Mouse (Mus musculus) lung, adult 2 months (tissue): ENCODE results near the gene Haspin. TPM values are rescaled to one million over a fixed set of nuclear protein-coding genes. Genes with fewer than 3 reads are reported as not detected.
"Not testable (repeated sequence)": the region's sequence is repeated elsewhere in the genome, so short reads cannot be mapped to it uniquely, and the experiment has no call there.

ENCODE experiments used
- DNase-seq: peaks from one replicate; pipeline ENCODE4 v3.0.0; 2022
- H3K4me1 ChIP-seq: fragments of 200-500 bp; 2 replicates; pipeline ENCODE4 v1.6.1; 2011; ENCODE audit warnings: low read length; ENCODE audit not compliant: control insufficient read depth, insufficient read depth
- H3K4me3 ChIP-seq: fragments of 200-500 bp; replicated peaks from 2 replicates; pipeline ENCODE3; 2011; ENCODE audit warnings: low read depth, mild to moderate bottlenecking, control low read depth, low read length; ENCODE audit errors: extremely low read depth
- CTCF ChIP-seq: fragments of 200-500 bp; IDR thresholded peaks from 2 replicates; pipeline ENCODE4 v1.5.1; 2011; ENCODE audit warnings: mild to moderate bottlenecking, low read length, control low read depth; ENCODE audit not compliant: insufficient read depth
- POLR2A ChIP-seq: fragments of 200-500 bp; IDR thresholded peaks from 2 replicates; pipeline ENCODE4 v1.6.1; 2011; ENCODE audit warnings: low read depth, mild to moderate bottlenecking, control low read depth, low read length, borderline replicate concordance; ENCODE audit errors: extremely low read depth
- WGBS: fragments of 180-500 bp; shearing (Covaris S2); methylation state at CpG from one replicate; pipeline ENCODE4 v1.1.7; 2018; 5-methylcytosine and 5-hydroxymethylcytosine counted together
- polyA plus RNA-seq: library from polyadenylated mRNA; depleted of rRNA; stranded (reverse); fragments of >200 nt; gene quantifications from 2 replicates; pipeline ENCODE4 v1.2.3, GENCODE M21; 2012

Haspin gene
- polyA plus RNA-seq, 1 experiment = 0.41 TPM

- 88% methylated on average over 3 of the region's 3 CpGs for WGBS
Observed at GRCm38 (mm10) chr11:73109941-73110340, 28.2 kb downstream of the Haspin start.

GRCm38 (mm10) chr11:73108898-73109625 lies 29.0 kb downstream of the Haspin start:
- Histone ChIP-seq H3K4me1 (no peaks in the 10 kb centered on the region), H3K4me3 (no peak overlapping the region)
- 61% methylated on average over 14 of the region's 14 CpGs for WGBS
- DNase-seq = no peak
- no peak for TF ChIP-seq CTCF
- no peak for TF ChIP-seq POLR2A

More at GRCm38 (mm10) chr11:73109941-73110340, 28.2 kb downstream of the Haspin start:
- no peak for DNase-seq
- TF ChIP-seq CTCF (no peak), POLR2A (no peak)
- Histone ChIP-seq H3K4me1 (no peaks in the 10 kb centered on the region), H3K4me3 (no peak overlapping the region)

DNA sequence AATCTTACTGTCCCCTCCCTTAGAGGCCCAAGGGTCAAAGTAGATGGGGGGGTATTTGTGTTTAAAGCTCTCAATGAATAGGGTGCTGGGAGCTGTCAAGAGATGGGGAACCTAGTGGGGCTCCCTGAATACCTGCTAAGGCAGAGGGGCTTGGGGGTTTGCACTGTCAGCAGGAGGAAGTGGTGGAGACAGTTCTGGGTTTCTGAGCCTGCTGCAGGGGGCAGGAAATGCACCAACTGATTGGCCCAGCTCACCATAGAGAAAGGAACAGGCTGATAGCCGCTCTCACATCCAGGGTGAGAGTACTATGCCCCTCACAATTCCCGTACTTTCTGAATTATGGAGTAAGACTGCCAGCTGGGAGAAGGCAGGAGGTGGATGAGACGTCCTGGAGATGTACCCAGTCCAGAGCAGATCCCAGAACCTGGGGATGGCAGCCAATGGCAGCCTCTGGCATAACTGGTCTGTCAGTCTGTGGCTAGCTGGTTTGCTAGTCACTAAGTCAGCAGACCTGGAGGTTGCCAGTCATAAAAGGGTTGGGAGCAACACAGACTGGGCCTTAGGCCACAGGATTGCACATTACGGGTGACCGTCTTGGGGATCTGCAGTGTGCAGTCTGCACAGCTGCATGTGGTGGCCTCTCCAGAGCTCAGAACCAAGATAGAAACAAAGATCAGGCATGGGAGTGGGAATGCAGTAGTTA lies 29.7 kb downstream of the Haspin start:
- DNase-seq = no peak
- H3K4me3 ChIP-seq = no peak overlapping the region
- 62% methylated on average over 5 of the region's 5 CpGs for WGBS
- no peak for TF ChIP-seq CTCF
- no peak for TF ChIP-seq POLR2A
- no peaks in the 10 kb centered on the region for H3K4me1 ChIP-seq

GRCm38 (mm10) chr11:73107358-73107757 lies 30.7 kb downstream of the Haspin start:
- WGBS = 45% methylated on average over 3 of the region's 3 CpGs
- not testable (repeated sequence) for H3K4me1 ChIP-seq, DNase-seq

GRCm38 (mm10) chr11:73105246-73105645 lies 32.8 kb downstream of the Haspin start:
- 46% methylated on average over 3 of the region's 3 CpGs for WGBS
- Histone ChIP-seq H3K4me3 (no peak overlapping the region), H3K4me1 (no peaks in the 10 kb centered on the region)
- no peak for DNase-seq
- TF ChIP-seq POLR2A = no peak
- no peak for TF ChIP-seq CTCF

More at GRCm38 (mm10) chr11:73107358-73107757, 30.7 kb downstream of the Haspin start:
- not testable (repeated sequence) for H3K4me3 ChIP-seq

GRCm38 (mm10) chr11:73101308-73101707 lies 36.8 kb downstream of the Haspin start:
- H3K4me3 ChIP-seq = no peak overlapping the region
- 57% methylated on average over 4 of the region's 4 CpGs for WGBS

DNA sequence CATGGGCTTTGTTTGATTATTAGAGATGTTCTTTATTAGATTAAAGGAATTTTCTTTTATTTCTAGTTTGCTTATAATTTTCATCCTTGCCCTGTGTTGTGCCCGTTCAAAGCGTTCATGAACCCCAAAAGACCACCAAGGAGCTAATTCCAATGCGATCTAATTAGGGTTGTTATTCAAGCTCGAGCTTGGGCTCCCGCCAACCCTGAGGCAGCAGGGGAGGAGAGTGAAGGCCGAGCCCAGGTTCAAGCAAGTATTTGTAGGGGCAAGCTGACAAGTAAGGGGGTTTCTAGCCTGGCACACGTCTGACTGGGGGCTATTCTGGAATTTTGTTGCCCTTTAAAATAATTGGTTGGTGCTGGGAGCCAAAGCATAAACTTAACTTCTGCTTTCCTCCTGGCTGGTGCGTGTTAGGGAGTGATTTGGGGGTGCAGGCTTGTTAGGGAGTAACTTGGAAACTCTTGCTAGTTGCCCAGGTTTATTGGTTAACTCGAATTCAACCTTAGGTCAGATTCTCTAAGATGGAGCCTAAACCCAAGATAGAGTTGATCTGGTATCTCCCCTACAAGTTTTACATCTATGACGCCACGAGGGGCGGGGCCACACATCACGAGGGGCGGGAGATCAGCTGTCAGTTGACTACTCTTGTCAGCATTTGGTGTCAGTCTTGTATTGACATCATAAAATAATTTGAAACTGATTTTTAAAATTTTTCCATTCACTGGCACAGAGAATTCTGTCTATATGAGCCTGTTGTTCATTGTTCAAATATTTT lies 37.9 kb downstream of the Haspin start:
- no peak for DNase-seq
- TF ChIP-seq POLR2A = no peak
- 74% methylated on average over 14 of the region's 14 CpGs for WGBS
- no peak overlapping the region for H3K4me3 ChIP-seq
- H3K4me1 ChIP-seq = no peaks in the 10 kb centered on the region

More at GRCm38 (mm10) chr11:73101308-73101707, 36.8 kb downstream of the Haspin start:
- no peak for TF ChIP-seq CTCF
- no peak for TF ChIP-seq POLR2A
- no peaks in the 10 kb centered on the region for H3K4me1 ChIP-seq
- DNase-seq = no peak

GRCm38 (mm10) chr11:73098860-73099259 lies 39.2 kb downstream of the Haspin start:
- DNase-seq = no peak
- 65% methylated on average over 5 of the region's 5 CpGs for WGBS
- H3K4me3 ChIP-seq = no peak overlapping the region
- TF ChIP-seq CTCF (no peak), POLR2A (no peak)
- no peaks in the 10 kb centered on the region for H3K4me1 ChIP-seq

DNA sequence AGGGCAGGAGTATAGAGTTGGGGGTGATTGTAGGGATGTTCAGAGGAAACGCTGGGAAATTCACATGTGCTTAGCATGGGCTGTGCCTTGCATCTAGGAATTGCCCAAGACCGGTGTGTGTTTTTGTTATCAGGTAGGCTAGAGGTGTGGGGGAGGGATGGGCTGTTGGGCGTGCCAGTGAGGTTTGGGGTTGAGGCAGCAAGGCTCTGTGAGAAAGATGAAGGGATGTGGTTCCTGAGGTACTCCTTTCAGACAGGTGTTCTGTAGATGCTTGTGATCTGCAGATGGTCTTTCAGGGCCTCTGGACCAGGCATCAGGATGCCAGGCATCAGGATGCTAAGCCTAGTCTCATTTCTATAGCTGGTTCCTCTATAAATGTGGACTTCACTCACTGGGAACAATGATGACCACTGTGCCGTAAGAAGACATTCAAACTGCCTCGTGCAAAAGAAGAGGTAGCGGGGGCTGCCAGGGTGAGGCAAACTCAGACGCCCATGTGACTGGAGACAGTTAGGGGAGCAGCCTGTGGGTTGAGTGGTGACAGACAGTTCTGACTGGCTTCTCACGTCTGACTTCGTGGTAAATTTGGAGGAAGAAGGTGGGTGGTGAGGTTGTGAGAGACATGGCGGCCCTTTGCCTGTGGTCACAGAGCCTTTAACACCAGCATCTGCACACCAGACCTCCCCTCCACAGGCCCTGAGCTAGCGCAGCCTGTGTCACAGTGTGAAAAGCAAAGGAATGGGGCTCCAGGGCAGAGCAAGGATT lies 43.7 kb downstream of the Haspin start:
- TF ChIP-seq POLR2A = no peak
- TF ChIP-seq CTCF = no peak
- DNase-seq = no peak
- 63% methylated on average over 11 of the region's 11 CpGs for WGBS
- no peak overlapping the region for H3K4me3 ChIP-seq
- H3K4me1 ChIP-seq = no peaks in the 10 kb centered on the region
